Mouse (Mus musculus): ENCODE measurements around the gene D3Ertd254e. TPM values are rescaled to one million over a fixed set of nuclear protein-coding genes. Genes with fewer than 3 reads are reported as not detected.

The D3Ertd254e gene
- polyA plus RNA-seq, 1 experiment, result 1.2 TPM

DNA sequence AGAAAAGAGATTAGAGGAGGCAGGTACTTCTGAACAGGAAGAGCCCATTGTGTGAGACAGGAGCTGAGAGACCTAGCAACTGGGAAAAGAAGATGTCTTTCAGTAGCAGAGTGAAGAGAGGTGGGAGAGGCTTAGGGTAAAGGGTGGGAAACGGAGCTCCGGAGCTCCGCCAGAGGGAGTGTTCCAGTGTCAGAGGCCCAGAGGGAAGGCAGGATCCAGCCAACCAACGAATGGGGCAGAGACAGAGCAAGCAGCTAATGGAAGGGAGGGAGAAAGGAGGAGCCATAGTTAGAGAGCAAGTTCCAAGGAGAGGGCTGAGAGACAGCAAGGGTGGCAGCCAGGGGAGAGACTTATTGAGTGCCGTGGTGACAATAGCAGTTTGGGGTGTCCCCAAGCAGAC lies 4.5 kb downstream of the D3Ertd254e start:
- no peak for DNase-seq
- 30% methylated on average over 5 of the region's 5 CpGs for WGBS
- Histone ChIP-seq H3K4me3 (replicated peaks; ENCODE audit: extremely low read depth, low read depth, low read length) (no peak overlapping the region), H3K4me1 (ENCODE audit: control insufficient read depth, insufficient read depth, low read length) (peaks cover 9% of the 10 kb centered on the region)
- TF ChIP-seq CTCF (IDR thresholded peaks at IDR 0.05; ENCODE audit: insufficient read depth, low read length) (no peak), POLR2A (IDR thresholded peaks at IDR 0.05; ENCODE audit: borderline replicate concordance, extremely low read depth, low read depth, low read length) (no peak)

DNA sequence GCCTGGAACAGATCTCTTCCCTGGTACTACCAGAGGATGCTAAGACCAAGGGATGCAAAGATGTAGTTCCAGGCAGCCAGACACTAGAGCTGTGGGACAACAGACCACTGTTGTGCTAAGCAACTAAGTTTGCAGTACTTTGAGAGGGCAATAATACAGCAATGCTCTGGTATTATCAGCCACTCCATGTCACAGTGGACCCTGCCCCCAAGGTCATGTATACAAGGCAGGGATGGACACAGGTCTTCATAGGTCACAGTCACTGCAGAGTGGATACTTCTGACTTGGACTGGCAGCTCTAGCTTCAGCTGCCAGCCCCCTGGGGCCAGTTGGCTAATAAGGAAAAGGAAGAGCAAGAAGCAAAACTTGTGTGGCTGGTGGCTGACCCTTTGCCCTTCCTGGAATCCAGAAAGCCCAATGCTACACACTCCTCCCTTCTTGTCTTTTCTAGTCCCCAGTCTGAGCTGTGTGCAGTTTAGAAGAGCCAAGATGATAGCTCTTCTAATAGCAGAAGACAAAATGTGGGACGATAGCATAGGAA lies 19.9 kb downstream of the D3Ertd254e start:
- WGBS, result 81% methylated on average over 1 of the region's 1 CpGs
- no peaks in the 10 kb centered on the region for H3K4me1 ChIP-seq (ENCODE audit: control insufficient read depth, insufficient read depth, low read length)
- no peak for TF ChIP-seq CTCF (IDR thresholded peaks at IDR 0.05; ENCODE audit: insufficient read depth, low read length)
- TF ChIP-seq POLR2A (IDR thresholded peaks at IDR 0.05; ENCODE audit: borderline replicate concordance, extremely low read depth, low read depth, low read length), result no peak
- no peak for DNase-seq
- H3K4me3 ChIP-seq (replicated peaks; ENCODE audit: extremely low read depth, low read depth, low read length), result no peak overlapping the region

DNA sequence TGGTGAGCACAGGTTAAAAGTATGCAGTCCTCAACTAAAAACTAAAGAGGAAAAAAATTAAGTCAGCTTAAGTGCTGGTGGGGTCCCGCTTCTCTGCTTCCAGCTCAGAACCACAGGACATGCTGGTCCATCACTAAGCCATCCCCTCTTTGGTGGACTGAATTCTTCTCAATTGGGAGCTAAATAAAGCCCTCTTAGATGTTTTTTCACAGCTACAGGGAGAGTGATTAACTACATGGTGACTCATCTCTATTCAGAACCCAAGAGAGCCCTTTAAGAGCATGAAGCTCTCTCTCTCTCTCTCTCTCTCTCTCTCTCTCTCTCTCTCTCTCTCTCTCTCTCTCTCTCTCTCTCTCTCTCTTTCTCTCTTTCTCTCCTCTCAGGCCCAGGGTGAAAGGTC lies 20.5 kb downstream of the D3Ertd254e start:
- no peak for TF ChIP-seq CTCF (IDR thresholded peaks at IDR 0.05; ENCODE audit: insufficient read depth, low read length)
- TF ChIP-seq POLR2A (IDR thresholded peaks at IDR 0.05; ENCODE audit: borderline replicate concordance, extremely low read depth, low read depth, low read length), result no peak
- H3K4me3 ChIP-seq (replicated peaks; ENCODE audit: extremely low read depth, low read depth, low read length), result no peak overlapping the region
- WGBS, result 98% methylated on average over 1 of the region's 1 CpGs
- no peaks in the 10 kb centered on the region for H3K4me1 ChIP-seq (ENCODE audit: control insufficient read depth, insufficient read depth, low read length)
- DNase-seq, result no peak

DNA sequence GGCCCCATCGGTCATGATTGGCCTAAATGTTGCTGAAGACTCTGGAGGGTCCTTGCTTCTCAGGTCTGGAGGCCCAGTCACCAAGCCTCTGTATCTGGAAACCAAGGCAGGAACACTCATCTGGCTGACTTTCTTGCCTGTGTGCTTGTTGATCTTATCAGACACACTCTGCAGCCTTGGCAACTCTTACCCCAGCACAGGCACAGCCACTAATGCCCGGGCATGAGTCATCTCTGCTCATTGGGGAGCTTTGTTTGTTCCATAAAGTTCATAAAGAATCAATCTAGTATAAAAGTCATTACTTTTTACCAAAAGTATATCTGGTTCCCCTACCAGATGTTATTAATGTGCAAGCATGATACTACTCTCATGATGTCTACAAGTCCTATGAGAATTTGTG lies 22.9 kb downstream of the D3Ertd254e start:
- no peak for DNase-seq
- 88% methylated on average over 2 of the region's 2 CpGs for WGBS
- Histone ChIP-seq H3K4me1 (ENCODE audit: control insufficient read depth, insufficient read depth, low read length) (no peaks in the 10 kb centered on the region), H3K4me3 (replicated peaks; ENCODE audit: extremely low read depth, low read depth, low read length) (no peak overlapping the region)
- TF ChIP-seq CTCF (IDR thresholded peaks at IDR 0.05; ENCODE audit: insufficient read depth, low read length) (no peak), POLR2A (IDR thresholded peaks at IDR 0.05; ENCODE audit: borderline replicate concordance, extremely low read depth, low read depth, low read length) (no peak)

DNA sequence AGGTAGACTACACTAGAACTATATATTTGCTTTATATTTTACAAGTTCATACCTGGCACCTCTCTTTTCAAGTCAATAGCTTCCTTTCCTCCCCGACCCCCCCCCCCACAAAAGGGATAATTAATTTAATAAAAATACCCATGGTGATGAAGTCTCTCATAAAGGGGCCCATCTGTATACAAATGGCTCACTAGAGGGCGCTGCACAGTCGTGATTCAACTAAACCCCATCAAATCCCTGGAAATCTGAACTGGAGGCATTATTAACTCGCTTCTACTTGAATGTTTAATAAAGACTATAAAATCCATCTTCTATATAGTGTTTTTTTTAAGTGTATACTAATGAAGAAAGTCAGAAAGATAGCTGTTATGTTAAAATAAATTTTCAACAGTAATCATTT lies 30.7 kb downstream of the D3Ertd254e start:
- peak; percentile 7 for DNase-seq
- TF ChIP-seq CTCF (IDR thresholded peaks at IDR 0.05; ENCODE audit: insufficient read depth, low read length) (no peak), POLR2A (IDR thresholded peaks at IDR 0.05; ENCODE audit: borderline replicate concordance, extremely low read depth, low read depth, low read length) (no peak)
- 9% methylated on average over 4 of the region's 4 CpGs for WGBS
- Histone ChIP-seq H3K4me1 (ENCODE audit: control insufficient read depth, insufficient read depth, low read length) (no peaks in the 10 kb centered on the region), H3K4me3 (replicated peaks; ENCODE audit: extremely low read depth, low read depth, low read length) (no peak overlapping the region)

DNA sequence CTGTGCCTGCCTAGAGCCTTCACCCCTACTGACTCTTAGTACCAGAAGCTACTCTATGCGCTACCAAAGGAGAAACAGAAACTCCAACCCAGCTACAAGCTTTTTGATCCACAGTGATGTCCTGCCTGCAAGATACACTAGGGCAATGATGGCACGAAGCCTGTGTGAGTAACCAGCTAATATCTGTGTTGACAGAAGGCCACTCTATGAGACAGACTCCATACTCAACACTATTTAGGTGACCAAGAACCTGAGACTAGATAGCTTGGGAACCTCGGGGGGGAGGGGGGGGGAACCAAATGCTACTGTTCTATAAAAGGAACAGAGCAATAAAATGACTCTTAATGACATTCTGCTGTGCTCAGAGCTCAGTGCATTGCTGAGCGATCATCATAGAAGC lies 35.7 kb downstream of the D3Ertd254e start:
- no peak overlapping the region for H3K4me3 ChIP-seq (replicated peaks; ENCODE audit: extremely low read depth, low read depth, low read length)
- no peak for DNase-seq
- 79% methylated on average over 4 of the region's 4 CpGs for WGBS
- no peaks in the 10 kb centered on the region for H3K4me1 ChIP-seq (ENCODE audit: control insufficient read depth, insufficient read depth, low read length)
- TF ChIP-seq POLR2A (IDR thresholded peaks at IDR 0.05; ENCODE audit: borderline replicate concordance, extremely low read depth, low read depth, low read length) (no peak), CTCF (IDR thresholded peaks at IDR 0.05; ENCODE audit: insufficient read depth, low read length) (no peak)

DNA sequence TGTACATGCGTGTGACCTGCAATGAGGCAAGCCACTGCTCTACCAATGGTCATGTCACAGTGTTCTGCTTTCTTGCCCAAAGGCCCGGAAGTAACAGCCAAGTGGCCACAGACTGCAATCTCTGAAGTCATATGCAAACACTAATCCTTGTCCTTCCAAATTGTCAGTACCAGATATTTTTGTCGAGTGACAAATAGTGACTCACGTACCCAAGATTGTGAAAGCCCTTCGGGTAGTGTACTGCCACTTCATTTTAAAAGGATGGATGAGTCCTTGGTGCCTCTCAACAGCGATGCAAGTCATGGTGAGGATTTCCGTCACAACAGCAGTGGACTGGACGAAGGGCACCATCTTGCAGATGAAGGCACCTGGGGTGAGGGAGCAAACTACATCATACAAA lies 38.4 kb downstream of the D3Ertd254e start:
- WGBS, result 79% methylated on average over 8 of the region's 8 CpGs
- no peak for TF ChIP-seq CTCF (IDR thresholded peaks at IDR 0.05; ENCODE audit: insufficient read depth, low read length)
- Histone ChIP-seq H3K4me1 (ENCODE audit: control insufficient read depth, insufficient read depth, low read length) (no peaks in the 10 kb centered on the region), H3K4me3 (replicated peaks; ENCODE audit: extremely low read depth, low read depth, low read length) (no peak overlapping the region)
- no peak for DNase-seq

DNA sequence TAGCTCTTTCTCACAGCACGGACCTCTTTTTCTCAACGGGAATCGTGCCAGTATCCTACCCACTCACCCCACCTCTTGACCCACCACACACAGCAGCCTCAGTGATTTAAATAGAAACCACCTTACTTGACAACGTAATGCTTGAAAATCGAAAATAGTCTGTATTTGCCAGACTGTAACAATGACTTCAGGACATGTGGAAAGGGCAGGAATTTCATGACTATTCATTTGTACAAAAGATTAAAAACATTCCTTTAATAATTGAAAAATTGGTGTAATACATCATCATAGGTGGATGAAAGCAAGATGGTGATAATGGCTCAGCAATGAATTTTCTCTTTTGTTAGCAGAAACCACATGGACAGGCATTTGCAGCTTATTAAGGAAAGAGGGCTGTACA lies 50.3 kb downstream of the D3Ertd254e start:
- no peak for DNase-seq
- 59% methylated on average over 5 of the region's 5 CpGs for WGBS
- Histone ChIP-seq H3K4me3 (replicated peaks; ENCODE audit: extremely low read depth, low read depth, low read length) (no peak overlapping the region), H3K4me1 (ENCODE audit: control insufficient read depth, insufficient read depth, low read length) (no peaks in the 10 kb centered on the region)
- TF ChIP-seq CTCF (IDR thresholded peaks at IDR 0.05; ENCODE audit: insufficient read depth, low read length) (no peak), POLR2A (IDR thresholded peaks at IDR 0.05; ENCODE audit: borderline replicate concordance, extremely low read depth, low read depth, low read length) (no peak)

DNA sequence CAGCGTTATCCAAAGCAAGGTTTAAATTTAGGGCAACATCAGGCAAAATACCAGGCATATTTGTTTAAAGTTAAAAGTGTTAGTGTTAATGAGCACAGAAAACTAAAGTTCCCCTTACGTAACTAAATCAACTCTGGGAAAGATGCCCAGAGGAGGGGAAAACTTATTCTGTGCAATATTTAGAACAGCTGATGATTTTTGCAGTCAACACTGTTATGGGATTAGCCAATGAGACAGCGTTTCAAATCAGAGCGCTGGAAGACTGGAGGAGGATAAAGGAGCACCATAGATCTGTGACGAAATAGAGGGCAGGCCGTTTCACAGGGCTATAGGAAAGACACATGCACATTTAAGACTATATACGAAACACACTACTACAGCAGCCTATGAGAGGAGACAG lies 52.1 kb downstream of the D3Ertd254e start:
- 54% methylated on average over 7 of the region's 7 CpGs for WGBS
- TF ChIP-seq CTCF (IDR thresholded peaks at IDR 0.05; ENCODE audit: insufficient read depth, low read length) (no peak), POLR2A (IDR thresholded peaks at IDR 0.05; ENCODE audit: borderline replicate concordance, extremely low read depth, low read depth, low read length) (no peak)
- no peak overlapping the region for H3K4me3 ChIP-seq (replicated peaks; ENCODE audit: extremely low read depth, low read depth, low read length)
- DNase-seq, result no peak
- H3K4me1 ChIP-seq (ENCODE audit: control insufficient read depth, insufficient read depth, low read length), result no peaks in the 10 kb centered on the region

DNA sequence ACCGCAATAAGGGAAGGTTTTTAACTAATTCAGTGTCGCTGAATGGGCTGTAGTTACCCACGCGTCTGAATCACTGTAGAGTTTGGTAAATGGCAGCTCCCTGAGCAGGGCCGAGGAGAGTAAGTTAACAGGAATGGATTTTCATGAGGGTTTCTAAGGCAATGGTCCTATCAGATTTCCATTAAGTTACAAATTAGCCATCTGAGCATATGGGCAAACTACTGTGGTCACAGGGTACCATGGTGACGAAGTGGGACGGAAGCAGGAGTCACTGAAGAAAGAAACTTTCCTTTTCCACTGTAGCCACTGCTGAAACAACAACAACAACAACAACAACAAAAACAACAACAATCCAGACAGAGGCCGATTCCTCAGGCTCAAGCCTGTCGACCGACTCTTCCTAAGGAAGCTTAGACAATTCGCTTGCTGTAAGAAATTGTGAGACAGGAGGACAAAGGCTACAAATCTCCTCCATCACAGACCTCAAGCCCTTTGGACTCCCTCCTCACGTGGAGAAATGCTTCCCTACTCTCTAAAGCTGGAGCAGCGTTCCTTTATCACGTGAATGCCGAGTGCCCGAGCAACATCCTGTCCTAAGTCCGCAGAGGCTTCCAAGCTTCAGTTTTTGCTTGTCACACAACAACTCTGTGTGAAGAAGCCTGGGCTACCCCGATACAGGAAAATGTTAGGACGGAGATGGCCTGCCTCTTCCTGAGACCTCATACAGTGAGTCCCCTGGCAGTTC lies 56.9 kb downstream of the D3Ertd254e start:
- TF ChIP-seq CTCF (IDR thresholded peaks at IDR 0.05; ENCODE audit: insufficient read depth, low read length) (no peak), POLR2A (IDR thresholded peaks at IDR 0.05; ENCODE audit: borderline replicate concordance, extremely low read depth, low read depth, low read length) (no peak)
- no peak for DNase-seq
- no peak overlapping the region for H3K4me3 ChIP-seq (replicated peaks; ENCODE audit: extremely low read depth, low read depth, low read length)
- no peaks in the 10 kb centered on the region for H3K4me1 ChIP-seq (ENCODE audit: control insufficient read depth, insufficient read depth, low read length)
- WGBS, result 75% methylated on average over 19 of the region's 19 CpGs
